Mouse (Mus musculus): ENCODE results near the gene Nova2. TPM values are rescaled to one million over a fixed set of nuclear protein-coding genes. Genes with fewer than 3 reads are reported as not detected.

Gene Nova2
- not detected for total RNA-seq (2023)

DNA sequence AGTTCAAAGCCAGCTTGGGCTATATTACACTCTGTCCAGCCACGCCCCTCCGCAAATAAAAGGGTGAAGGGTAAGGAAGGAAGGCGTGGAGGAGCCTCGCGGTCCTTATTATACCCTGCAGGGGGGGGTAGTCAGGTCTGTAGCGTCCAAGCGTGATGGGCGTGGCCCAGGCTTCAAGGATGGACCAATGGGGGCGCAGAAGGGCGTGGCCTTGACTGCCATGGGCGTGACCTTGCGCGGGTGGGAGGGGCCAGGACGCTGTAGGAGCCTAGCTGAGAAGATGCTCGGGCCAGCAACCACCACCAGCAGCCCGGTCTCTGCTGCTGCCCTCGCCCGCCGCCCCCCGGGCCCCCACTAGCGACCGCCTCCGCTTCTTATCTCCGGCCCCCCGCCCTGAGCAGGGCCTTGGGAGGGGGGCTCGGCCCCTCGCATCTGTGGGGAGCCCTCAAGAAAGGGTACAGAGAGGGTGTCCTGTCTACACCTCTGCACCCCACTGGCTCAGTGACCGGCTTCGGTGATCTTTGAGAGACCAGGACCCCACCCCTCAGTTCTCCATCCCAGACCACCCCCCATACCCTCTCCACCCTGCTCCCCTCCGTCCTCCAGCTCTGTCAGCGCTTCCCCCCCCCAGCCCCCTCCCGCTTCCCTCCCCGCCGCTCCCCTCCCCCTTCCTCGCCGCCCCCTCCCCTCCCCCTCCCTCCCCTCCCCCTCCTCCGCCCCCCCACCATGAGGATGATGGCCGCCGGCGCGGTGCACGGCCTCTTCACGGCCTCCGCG lies at the start of gene Nova2:
Gene Nova2, plus strand, starts transcription at position 727 of the 777 bp plus-strand sequence.

DNA sequence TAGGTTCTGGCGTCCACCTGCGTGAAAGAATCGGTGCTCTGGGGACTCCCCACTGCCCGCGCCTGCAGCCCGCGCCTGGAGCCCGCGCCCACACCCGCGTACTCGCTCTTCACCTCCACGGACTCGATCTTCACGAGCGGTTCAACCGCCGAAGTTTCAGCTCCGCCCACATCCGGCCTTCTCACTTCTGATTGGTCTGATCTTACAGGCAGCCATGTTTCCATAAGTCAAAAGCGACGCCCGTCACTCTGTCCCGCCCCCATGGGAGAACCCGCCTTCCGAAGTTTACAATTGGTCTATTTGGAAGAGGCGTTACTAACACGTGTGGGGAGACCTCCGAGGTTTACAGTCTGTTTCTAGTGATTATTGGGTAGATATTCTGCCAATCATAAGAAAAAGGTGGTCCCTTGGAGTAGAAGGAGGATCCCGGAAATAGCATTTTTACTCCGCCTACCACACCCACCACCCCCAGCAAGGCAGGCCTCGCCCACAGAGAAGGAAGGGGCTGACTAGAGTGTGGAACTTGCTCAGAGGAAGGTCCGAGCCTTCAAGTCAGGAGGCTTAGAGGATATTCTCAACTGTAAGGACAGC lies 15.4 kb upstream of the Nova2 start, which contains the start of gene Ccdc61:
Gene Ccdc61, minus strand, starts transcription at position 175 of the 591 bp plus-strand sequence.

DNA sequence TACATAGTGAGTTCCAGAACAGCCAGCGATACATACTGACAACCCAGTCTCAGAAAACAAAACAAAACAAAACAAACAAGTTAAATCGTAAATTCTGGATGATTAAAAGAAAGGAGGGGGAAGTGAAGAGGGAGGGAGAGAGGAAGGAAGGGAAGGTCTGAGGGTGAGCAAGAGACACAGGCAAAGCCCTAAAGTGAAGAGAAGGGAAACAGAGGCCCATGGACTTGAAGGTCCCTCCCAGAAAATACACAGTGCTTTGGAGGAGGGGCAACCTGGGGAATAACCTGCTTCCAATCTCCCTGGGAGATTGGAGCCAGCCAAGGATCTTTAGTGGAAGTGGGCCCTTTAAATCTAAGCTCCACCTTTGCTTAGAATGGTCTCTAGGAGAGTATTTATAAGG lies 61.4 kb downstream of the Nova2 start, which contains the start of gene Nanos2:
Gene Nanos2, plus strand, starts transcription at position 301 of the 400 bp plus-strand sequence.

DNA sequence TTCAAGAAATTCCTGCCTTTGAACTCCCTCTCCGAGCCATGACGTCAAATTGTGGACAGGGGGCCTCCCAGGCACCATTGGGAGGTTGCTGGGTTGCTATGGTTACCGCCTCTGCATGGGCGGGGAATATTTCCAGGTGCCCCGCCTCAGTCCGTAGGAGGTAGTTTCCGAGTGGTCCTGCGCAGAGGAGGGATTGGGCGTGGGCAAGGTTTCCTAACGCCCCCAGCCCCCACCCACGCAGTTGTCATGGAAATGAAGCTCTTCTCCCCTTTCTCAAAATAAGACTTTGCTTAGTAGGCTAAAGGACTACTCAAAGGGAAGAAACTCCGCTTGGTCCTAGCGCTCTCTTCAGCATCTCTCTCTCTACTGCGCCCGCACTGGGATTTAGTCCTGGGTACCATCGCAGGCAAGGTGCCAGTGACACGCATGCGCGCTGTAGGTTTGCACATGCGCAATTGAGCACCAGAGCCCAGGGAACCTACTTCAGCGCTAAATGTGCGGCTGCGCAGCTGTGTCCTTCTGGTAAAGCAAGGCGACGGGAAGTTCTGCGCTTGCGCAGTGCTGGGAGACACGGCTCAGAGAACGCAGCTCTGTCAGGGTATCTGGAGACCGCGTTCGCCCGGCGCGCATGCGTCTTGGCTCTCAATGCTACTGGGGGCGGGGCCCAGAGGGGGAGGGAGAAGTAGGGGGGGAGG lies 65.1 kb downstream of the Nova2 start, which contains the start of gene Mypop:
Gene Mypop, plus strand, starts transcription at position 645 of the 695 bp plus-strand sequence.

DNA sequence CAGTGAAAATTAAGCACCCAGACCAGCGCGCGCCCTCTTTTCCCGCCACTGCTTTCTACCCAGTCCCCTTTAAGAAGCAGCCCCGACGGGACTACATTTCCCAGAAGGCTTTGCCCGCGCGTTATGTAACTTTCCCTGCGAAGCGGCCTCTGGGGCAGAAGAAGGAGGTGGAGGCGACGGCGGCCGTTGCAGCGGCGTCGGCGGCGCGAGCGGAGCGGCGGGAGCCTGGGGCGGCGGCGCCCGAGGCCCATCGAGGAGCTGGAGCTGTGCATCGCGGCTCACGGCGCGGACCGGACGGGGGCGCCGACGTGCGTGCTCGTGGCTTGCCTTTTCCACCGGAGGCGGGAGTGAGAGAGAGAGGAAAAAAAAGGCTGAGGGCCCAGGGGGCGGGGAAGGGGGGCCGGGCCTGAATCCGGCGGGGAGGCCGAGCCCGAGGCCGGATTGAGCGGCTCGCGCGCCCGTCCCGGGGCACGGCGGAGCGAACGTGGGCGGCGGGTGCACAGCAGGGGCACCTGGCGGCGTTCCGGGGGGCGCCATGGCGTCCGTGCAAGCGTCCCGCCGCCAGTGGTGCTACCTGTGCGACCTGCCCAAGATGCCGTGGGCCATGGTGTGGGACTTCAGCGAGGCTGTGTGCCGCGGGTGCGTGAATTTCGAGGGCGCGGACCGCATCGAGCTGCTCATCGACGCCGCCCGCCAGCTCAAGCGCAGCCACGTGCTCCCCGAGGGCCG lies 78.4 kb downstream of the Nova2 start, which contains the start of gene Irf2bp1:
Gene Irf2bp1, plus strand, starts transcription at position 143 of the 729 bp plus-strand sequence.

Other genes with a start within 250 kb of the Nova2 start
- gene Psg20, start 239.7 kb upstream of the Nova2 start, total RNA-seq (2023): not detected
- gene Psg22, start 207.8 kb upstream of the Nova2 start, total RNA-seq (2023): not detected
- gene Psg19, start 127.4 kb upstream of the Nova2 start, total RNA-seq (2023): not detected
- not detected for gene Psg17, start 104.3 kb upstream of the Nova2 start, total RNA-seq (2023)
- gene Mill2, start 85.9 kb upstream of the Nova2 start, total RNA-seq (2023): not detected
- 9.5 TPM for gene Pglyrp1, start 54.6 kb upstream of the Nova2 start, total RNA-seq (2023)
- gene Ccdc61, start 15.5 kb upstream of the Nova2 start, total RNA-seq (2023): 17.1 TPM
- not detected for gene Nanos2, start 61.5 kb downstream of the Nova2 start, total RNA-seq (2023)
- 0.67 TPM for gene Mypop, start 65.4 kb downstream of the Nova2 start, total RNA-seq (2023)
- gene Irf2bp1, start 78.2 kb downstream of the Nova2 start, total RNA-seq (2023): 25.1 TPM
- gene Foxa3, start 97.7 kb downstream of the Nova2 start, total RNA-seq (2023): not detected
- 90.4 TPM for gene Sympk, start 98.5 kb downstream of the Nova2 start, total RNA-seq (2023)
- gene Rsph6a, start 128.8 kb downstream of the Nova2 start, total RNA-seq (2023): not detected
- gene Dmwd, start 150.3 kb downstream of the Nova2 start, total RNA-seq (2023): 1.1 TPM
- 3.8 TPM for gene Dmpk, start 158.0 kb downstream of the Nova2 start, total RNA-seq (2023)
- not detected for gene Six5, start 168.7 kb downstream of the Nova2 start, total RNA-seq (2023)
- not detected for gene Gm4969, start 192.5 kb downstream of the Nova2 start, total RNA-seq (2023)
- 15.4 TPM for gene Fbxo46, start 194.0 kb downstream of the Nova2 start, total RNA-seq (2023)
- gene Qpctl, start 223.4 kb downstream of the Nova2 start, total RNA-seq (2023): 12.2 TPM
- 62.7 TPM for gene Snrpd2, start 223.8 kb downstream of the Nova2 start, total RNA-seq (2023)
- not detected for gene Gipr, start 240.2 kb downstream of the Nova2 start, total RNA-seq (2023)